9 mouse cellular contexts compared by ENCODE assay signal in the genomic region with DNA sequence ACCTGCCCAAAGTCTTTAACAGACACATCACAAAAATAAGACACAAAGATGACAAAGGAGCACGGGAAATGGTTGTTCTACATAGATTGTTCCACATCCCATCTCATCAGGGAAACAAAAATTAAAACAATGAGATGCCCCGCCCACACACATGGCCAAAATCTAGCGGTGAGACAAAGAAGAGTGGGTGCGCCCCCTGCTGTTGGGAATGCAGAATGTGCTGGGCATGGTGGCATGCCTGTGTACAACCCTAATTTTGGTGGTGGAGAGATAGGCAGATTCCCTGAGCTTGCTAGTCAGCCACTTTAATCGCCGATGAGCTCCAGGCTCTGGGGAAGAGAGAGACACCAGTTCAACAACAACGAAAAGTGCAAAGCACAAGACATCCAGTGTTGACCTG.
DNase-seq lines count a peak whose midpoint lies in the region; ATAC-seq and TF ChIP-seq lines count a peak whose summit lies in the region.
"Had no signal": no experiment of that assay in that cellular context is flagged by ENCODE, and none has a peak within 500 bp of the region (broad histone marks: within the 10 kb centered on the region; RNA-seq: fewer than 3 reads in every experiment).

No protein-coding gene starts in this region.

- ATAC-seq in kidney, postnatal 0 days (replicated peaks; ENCODE audit: low FRiP score, low read depth), result no peak
- ATAC-seq in kidney, embryonic 15.5 days (replicated peaks; ENCODE audit: low FRiP score), result no peak
- ATAC-seq in lung, embryonic 14.5 days (ENCODE audit: insufficient read depth), result no peak
- no peak for ATAC-seq in forebrain, embryonic 11.5 days (replicated peaks; ENCODE audit: low FRiP score)

- no peak overlapping the region for H3K4me3 ChIP-seq in kidney, postnatal 0 days (replicated peaks; ENCODE audit: low read depth, low read length)
- no peak overlapping the region for H3K4me3 ChIP-seq in kidney, embryonic 15.5 days (replicated peaks)
- no peak overlapping the region for H3K4me3 ChIP-seq in lung, embryonic 14.5 days (ENCODE audit: low read depth, low read length)
- no peak overlapping the region for H3K4me3 ChIP-seq in forebrain, embryonic 11.5 days (ENCODE audit: low read depth, low read length)
- H3K4me3 ChIP-seq: embryonic facial prominence, embryonic 12.5 days had no signal

- no peak overlapping the region for H3K4me2 ChIP-seq in kidney, postnatal 0 days (ENCODE audit: low read length)
- H3K4me2 ChIP-seq in kidney, embryonic 15.5 days, result no peak overlapping the region
- no peak overlapping the region for H3K4me2 ChIP-seq in lung, embryonic 14.5 days
- no peak overlapping the region for H3K4me2 ChIP-seq in forebrain, embryonic 11.5 days (ENCODE audit: low read depth, low read length, severe bottlenecking)
- H3K4me2 ChIP-seq: embryonic facial prominence, embryonic 12.5 days had no signal

- DNase-seq in kidney, postnatal 0 days (ENCODE audit: low spot score), result no peak
- DNase-seq in NIH3T3 (ENCODE audit: low read depth), result peak; percentile 13
- peak; percentile 40 for DNase-seq in c-Kit-positive CD71-positive TER-119-positive erythroid progenitor cells, embryonic 14.5 days (ENCODE audit: low spot score)
- DNase-seq in lung, embryonic 14.5 days, result peak; percentile 30
- DNase-seq in thymus, postnatal 0 days (ENCODE audit: low spot score), result peak; percentile 10
- no peak for DNase-seq in forebrain, embryonic 11.5 days (ENCODE audit: low spot score)
- DNase-seq in left cerebral cortex, adult 8-10 months (ENCODE audit: low spot score in 2 of 2), result no peak

- no peaks in the 10 kb centered on the region for H3K9me3 ChIP-seq in kidney, postnatal 0 days (replicated peaks; ENCODE audit: low read length)
- H3K9me3 ChIP-seq in kidney, embryonic 15.5 days (replicated peaks), result no peaks in the 10 kb centered on the region
- H3K9me3 ChIP-seq in lung, embryonic 14.5 days (ENCODE audit: low read depth, low read length), result no peaks in the 10 kb centered on the region
- no peaks in the 10 kb centered on the region for H3K9me3 ChIP-seq in forebrain, embryonic 11.5 days (ENCODE audit: control insufficient read depth, low read length)
- H3K9me3 ChIP-seq: embryonic facial prominence, embryonic 12.5 days had no signal

- TF ChIP-seq CTCF in kidney, postnatal 0 days (IDR thresholded peaks at IDR 0.05; ENCODE audit: low read depth), result peak; percentile 54
- TF ChIP-seq CTCF in lung, embryonic 14.5 days (IDR thresholded peaks at IDR 0.05; ENCODE audit: low read depth), result peak; percentile 58

- H3K27ac ChIP-seq in kidney, postnatal 0 days, result no peak overlapping the region
- H3K27ac ChIP-seq in kidney, embryonic 15.5 days, result no peak overlapping the region
- no peak overlapping the region for H3K27ac ChIP-seq in lung, embryonic 14.5 days (ENCODE audit: low read depth)
- no peak overlapping the region for H3K27ac ChIP-seq in forebrain, embryonic 11.5 days (ENCODE audit: low read depth, low read length)
- H3K27ac ChIP-seq: embryonic facial prominence, embryonic 12.5 days had no signal

- no peaks in the 10 kb centered on the region for H3K4me1 ChIP-seq in kidney, postnatal 0 days (replicated peaks; ENCODE audit: insufficient read depth, low read length)
- H3K4me1 ChIP-seq in kidney, embryonic 15.5 days, result peaks cover 8% of the 10 kb centered on the region; the same call in 1 of the 2 replicates
- H3K4me1 ChIP-seq in lung, embryonic 14.5 days (ENCODE audit: insufficient read depth), result no peaks in the 10 kb centered on the region
- no peaks in the 10 kb centered on the region for H3K4me1 ChIP-seq in forebrain, embryonic 11.5 days (replicated peaks; ENCODE audit: control insufficient read depth, insufficient read depth, low read length)

- H3K27me3 ChIP-seq in kidney, postnatal 0 days (ENCODE audit: insufficient read depth, low read length), result no peaks in the 10 kb centered on the region
- H3K27me3 ChIP-seq in kidney, embryonic 15.5 days, result peaks cover 9% of the 10 kb centered on the region
- no peaks in the 10 kb centered on the region for H3K27me3 ChIP-seq in lung, embryonic 14.5 days (ENCODE audit: insufficient read depth, low read length)
- no peaks in the 10 kb centered on the region for H3K27me3 ChIP-seq in forebrain, embryonic 11.5 days (ENCODE audit: control insufficient read depth, insufficient read depth, low read length)

- no peak overlapping the region for H3K9ac ChIP-seq in kidney, postnatal 0 days (ENCODE audit: low read depth, low read length)
- H3K9ac ChIP-seq in kidney, embryonic 15.5 days, result no peak overlapping the region
- H3K9ac ChIP-seq in lung, embryonic 14.5 days, result no peak overlapping the region
- no peak overlapping the region for H3K9ac ChIP-seq in forebrain, embryonic 11.5 days (ENCODE audit: low read length)
- H3K9ac ChIP-seq: embryonic facial prominence, embryonic 12.5 days had no signal

- 85% methylated on average over 7 of the region's 7 CpGs for WGBS in kidney, postnatal 0 days
- WGBS in kidney, embryonic 15.5 days, result 86% methylated on average over 7 of the region's 7 CpGs
- WGBS in lung, embryonic 14.5 days, result 82% methylated on average over 7 of the region's 7 CpGs
- 79% methylated on average over 7 of the region's 7 CpGs for WGBS in forebrain, embryonic 11.5 days

- no peaks in the 10 kb centered on the region for H3K36me3 ChIP-seq in kidney, postnatal 0 days (ENCODE audit: insufficient read depth, low read length)
- H3K36me3 ChIP-seq in kidney, embryonic 15.5 days, result no peaks in the 10 kb centered on the region
- no peaks in the 10 kb centered on the region for H3K36me3 ChIP-seq in lung, embryonic 14.5 days (ENCODE audit: insufficient read depth)
- no peaks in the 10 kb centered on the region for H3K36me3 ChIP-seq in forebrain, embryonic 11.5 days (ENCODE audit: control insufficient read depth, insufficient read depth, low read length)
- H3K36me3 ChIP-seq: embryonic facial prominence, embryonic 12.5 days had no signal

Comparison
In these comparisons a context has a peak if more than half of its experiments do, and no peak if none do; other contexts are left out.
1. DNase-seq: peak in NIH3T3 (single experiment), c-Kit-positive CD71-positive TER-119-positive erythroid progenitor cells, embryonic 14.5 days (single experiment), lung, embryonic 14.5 days (single experiment) and thymus, postnatal 0 days (single experiment); none in kidney, postnatal 0 days (single experiment), forebrain, embryonic 11.5 days (single experiment) and left cerebral cortex, adult 8-10 months (0 of 2).